Mouse (Mus musculus) stomach, embryonic 16.5 days (tissue): ENCODE measurements around the gene St3gal4. TPM values are rescaled to one million over a fixed set of nuclear protein-coding genes. Genes with fewer than 3 reads are reported as not detected.

Source experiments
- ATAC-seq: fragments of 200-750 bp; cut with Nextera tagmentation; 2 replicates; pipeline ENCODE4 v1.8.0; 2017; ENCODE audit warnings: moderate number of reproducible peaks, moderate TSS enrichment; ENCODE audit not compliant: insufficient read depth, low FRiP score
- H3K27ac ChIP-seq: fragments of 300-500 bp; sonication (generic); 2 replicates; pipeline ENCODE4 v1.5.1; 2014; ENCODE audit warnings: low read length
- H3K27me3 ChIP-seq: fragments of 300-500 bp; sonication (generic); 2 replicates; pipeline ENCODE4 v1.6.1; 2014; ENCODE audit warnings: low read length, control low read depth, mixed read lengths; ENCODE audit not compliant: control insufficient read depth, insufficient read depth
- H3K36me3 ChIP-seq: fragments of 300-500 bp; sonication (generic); 2 replicates; pipeline ENCODE4 v1.6.1; 2014; ENCODE audit warnings: low read length; ENCODE audit not compliant: control insufficient read depth, insufficient read depth
- H3K4me1 ChIP-seq: fragments of 300-500 bp; sonication (generic); 2 replicates; pipeline ENCODE4 v1.6.1; 2014; ENCODE audit warnings: low read length, control low read depth, mixed read lengths; ENCODE audit not compliant: control insufficient read depth, insufficient read depth
- H3K4me2 ChIP-seq: fragments of 300-500 bp; sonication (generic); 2 replicates; pipeline ENCODE4 v1.6.1; 2014; ENCODE audit warnings: low read depth, low read length, mixed read lengths
- H3K4me3 ChIP-seq: fragments of 300-500 bp; sonication (generic); replicated peaks from 2 replicates; pipeline ENCODE4 v1.5.1; 2014; ENCODE audit warnings: mild to moderate bottlenecking, low read length
- H3K9ac ChIP-seq: fragments of 300-500 bp; sonication (generic); 2 replicates; pipeline ENCODE4 v1.6.1; 2014; ENCODE audit warnings: low read length
- H3K9me3 ChIP-seq: fragments of 300-500 bp; sonication (generic); replicated peaks from 2 replicates; pipeline ENCODE4 v1.6.1; 2016; ENCODE audit warnings: low read length, control low read depth; ENCODE audit not compliant: control insufficient read depth
- WGBS: fragments of 180-500 bp; shearing (Covaris S2); extraction: QIAGEN DNeasy Blood & Tissue Kit; methylation state at CpG from one replicate; pipeline ENCODE4 v1.1.7; 2014; 5-methylcytosine and 5-hydroxymethylcytosine counted together
- polyA plus RNA-seq: library from polyadenylated mRNA; unstranded; fragments of >200 nt; fragmentation: Nextera tagmentation; extraction: Ambion mirVana; gene quantifications from 2 replicates; pipeline ENCODE4 v1.2.1, GENCODE M21; 2015

The St3gal4 gene
- polyA plus RNA-seq, 1 experiment from 2014 or later, result 53.1 TPM

- Histone ChIP-seq H3K9ac (no peak overlapping the region), H3K4me3 (no peak overlapping the region), H3K4me2 (no peak overlapping the region), H3K4me1 (peaks cover 6% of the 10 kb centered on the region), H3K9me3 (no peaks in the 10 kb centered on the region), H3K27ac (no peak overlapping the region), H3K36me3 (no peaks in the 10 kb centered on the region), H3K27me3 (no peaks in the 10 kb centered on the region)
- ATAC-seq, result no peak
- WGBS, result 75% methylated on average over 7 of the region's 7 CpGs
Measured at GRCm38 (mm10) chr9:35138029-35138428, 19.0 kb upstream of the St3gal4 start.

- Histone ChIP-seq H3K9ac (no peak overlapping the region), H3K36me3 (no peaks in the 10 kb centered on the region), H3K27me3 (no peaks in the 10 kb centered on the region), H3K9me3 (no peaks in the 10 kb centered on the region), H3K4me3 (no peak overlapping the region), H3K4me2 (no peak overlapping the region), H3K4me1 (peaks cover 3% of the 10 kb centered on the region; the same call in 1 of the 2 replicates), H3K27ac (no peak overlapping the region)
- WGBS, result 48% methylated on average over 6 of the region's 6 CpGs
- no peak for ATAC-seq
Measured at GRCm38 (mm10) chr9:35135575-35135974, 16.5 kb upstream of the St3gal4 start.

DNA sequence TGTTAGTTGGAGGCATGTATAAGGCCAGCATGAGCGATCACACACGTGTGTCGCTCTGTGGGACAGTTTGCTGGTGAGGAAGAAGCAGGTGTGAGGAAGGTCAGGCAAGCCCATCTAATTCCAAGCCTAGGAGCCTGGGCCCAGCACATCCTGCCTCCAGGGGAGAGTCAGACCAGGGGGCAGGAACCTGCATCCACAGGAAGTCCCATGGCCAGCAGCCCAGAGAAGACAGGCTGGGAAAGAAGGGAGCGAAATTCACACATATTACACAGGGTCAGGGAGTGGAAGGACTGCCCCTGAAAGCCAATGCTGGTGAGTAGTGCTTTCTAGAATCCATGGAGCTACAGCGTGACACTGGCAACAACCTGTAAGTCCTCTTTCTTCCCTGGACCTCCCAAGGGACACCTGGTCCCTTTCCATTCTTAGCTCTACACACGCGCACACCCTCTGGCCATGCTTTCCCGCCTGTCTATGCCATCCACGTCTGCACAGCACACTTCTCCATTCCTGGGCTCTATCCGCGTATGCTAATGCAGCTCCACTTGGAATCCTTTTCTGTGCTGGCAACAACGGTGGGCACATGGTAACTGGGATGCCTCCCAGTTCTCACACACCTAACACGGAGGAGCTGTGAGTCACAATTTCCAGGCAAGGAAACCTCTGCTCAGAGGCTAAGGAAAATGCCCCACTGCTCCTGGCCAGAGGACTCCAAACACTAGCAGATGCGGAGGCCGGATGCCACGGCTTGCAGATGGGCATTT is 12.7 kb upstream of the St3gal4 start:
- no peak overlapping the region for H3K27ac ChIP-seq
- ATAC-seq, result no peak
- H3K4me3 ChIP-seq, result no peak overlapping the region
- 0 out of 2 replicates have a peak, but pooled peaks cover 6% of the 10 kb centered on the region for H3K4me1 ChIP-seq
- H3K9me3 ChIP-seq, result no peaks in the 10 kb centered on the region
- WGBS, result 87% methylated on average over 16 of the region's 16 CpGs
- no peak overlapping the region for H3K4me2 ChIP-seq
- no peaks in the 10 kb centered on the region for H3K27me3 ChIP-seq
- H3K36me3 ChIP-seq, result no peaks in the 10 kb centered on the region
- no peak overlapping the region for H3K9ac ChIP-seq

GRCm38 (mm10) chr9:35128995-35129418 is 9.9 kb upstream of the St3gal4 start:
- no peak for ATAC-seq
- H3K27ac ChIP-seq, result no peak overlapping the region
- 80% methylated on average over 9 of the region's 9 CpGs for WGBS
- H3K27me3 ChIP-seq, result no peaks in the 10 kb centered on the region
- H3K9ac ChIP-seq, result no peak overlapping the region
- no peak overlapping the region for H3K4me2 ChIP-seq
- no peaks in the 10 kb centered on the region for H3K36me3 ChIP-seq
- H3K9me3 ChIP-seq, result no peaks in the 10 kb centered on the region
- 0 out of 2 replicates have a peak, but pooled peaks cover 9% of the 10 kb centered on the region for H3K4me1 ChIP-seq
- no peak overlapping the region for H3K4me3 ChIP-seq

- WGBS, result 86% methylated on average over 3 of the region's 3 CpGs
- H3K27me3 ChIP-seq, result no peaks in the 10 kb centered on the region
- 0 out of 2 replicates have a peak, but pooled peaks cover 9% of the 10 kb centered on the region for H3K4me1 ChIP-seq
- no peaks in the 10 kb centered on the region for H3K36me3 ChIP-seq
- H3K27ac ChIP-seq, result no peak overlapping the region
- H3K9me3 ChIP-seq, result no peaks in the 10 kb centered on the region
- H3K4me2 ChIP-seq, result no peak overlapping the region
- ATAC-seq, result no peak
- H3K4me3 ChIP-seq, result no peak overlapping the region
- H3K9ac ChIP-seq, result no peak overlapping the region
Measured at GRCm38 (mm10) chr9:35128564-35128963, 9.5 kb upstream of the St3gal4 start.

- no peak overlapping the region for H3K4me2 ChIP-seq
- no peaks in the 10 kb centered on the region for H3K36me3 ChIP-seq
- H3K9me3 ChIP-seq, result no peaks in the 10 kb centered on the region
- 0 out of 2 replicates have a peak, but pooled peaks cover 9% of the 10 kb centered on the region for H3K4me1 ChIP-seq
- H3K27ac ChIP-seq, result no peak overlapping the region
- WGBS, result 87% methylated on average over 5 of the region's 5 CpGs
- H3K4me3 ChIP-seq, result no peak overlapping the region
- H3K27me3 ChIP-seq, result no peaks in the 10 kb centered on the region
- no peak overlapping the region for H3K9ac ChIP-seq
- no peak for ATAC-seq
Measured at GRCm38 (mm10) chr9:35127561-35127960, 8.5 kb upstream of the St3gal4 start.

DNA sequence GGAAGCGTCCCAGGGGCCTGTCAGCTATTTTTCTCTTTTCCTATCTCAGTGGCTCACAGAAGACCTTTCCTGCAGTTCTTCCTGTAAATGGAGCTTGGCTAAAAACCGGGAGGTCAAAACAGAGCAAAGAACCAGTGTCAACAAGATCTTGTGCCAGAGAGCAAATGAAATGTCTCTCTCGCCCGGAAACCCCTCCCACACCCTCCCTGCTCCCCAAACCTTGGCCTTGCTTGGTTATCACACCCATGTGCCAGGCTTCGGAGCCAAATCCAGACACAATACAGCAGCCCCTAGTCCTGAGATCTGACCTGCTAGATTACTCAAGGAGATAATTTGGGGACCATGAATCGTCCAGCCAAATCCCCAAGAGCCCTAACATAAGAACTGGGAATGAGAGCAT is 8.1 kb upstream of the St3gal4 start:
- no peak for ATAC-seq
- no peaks in the 10 kb centered on the region for H3K27me3 ChIP-seq
- H3K4me2 ChIP-seq, result no peak overlapping the region
- H3K4me1 ChIP-seq, result 0 out of 2 replicates have a peak, but pooled peaks cover 9% of the 10 kb centered on the region
- no peak overlapping the region for H3K4me3 ChIP-seq
- WGBS, result 61% methylated on average over 6 of the region's 6 CpGs
- no peaks in the 10 kb centered on the region for H3K36me3 ChIP-seq
- no peaks in the 10 kb centered on the region for H3K9me3 ChIP-seq
- no peak overlapping the region for H3K27ac ChIP-seq
- no peak overlapping the region for H3K9ac ChIP-seq

DNA sequence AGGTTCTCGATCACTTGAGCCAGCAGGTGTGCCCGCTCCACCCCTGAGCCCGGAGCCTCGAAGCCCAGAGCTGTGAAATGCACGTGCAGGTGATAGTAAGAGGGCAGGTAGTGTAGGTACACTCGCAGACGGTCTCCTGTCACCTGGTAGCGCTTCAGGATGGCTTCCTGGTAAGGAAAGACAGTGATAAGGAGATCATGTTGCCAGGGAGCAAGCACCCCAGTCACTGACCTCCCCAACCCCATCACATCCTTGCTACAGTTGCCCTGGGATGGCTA is 5.5 kb upstream of the St3gal4 start:
- H3K36me3 ChIP-seq, result no peaks in the 10 kb centered on the region
- 83% methylated on average over 8 of the region's 8 CpGs for WGBS
- no peak for ATAC-seq

GRCm38 (mm10) chr9:35123804-35124677 is 5.0 kb upstream of the St3gal4 start:
- H3K4me1 ChIP-seq, result peaks cover 13% of the 10 kb centered on the region; the same call in 1 of the 2 replicates
- H3K27ac ChIP-seq, result peak overlapping the region; percentile 35; the same call in 1 of the 2 replicates
- no peaks in the 10 kb centered on the region for H3K27me3 ChIP-seq
- WGBS, result 66% methylated on average over 11 of the region's 11 CpGs
- no peak overlapping the region for H3K4me2 ChIP-seq
- ATAC-seq, result no peak
- H3K9ac ChIP-seq, result no peak overlapping the region
- no peaks in the 10 kb centered on the region for H3K36me3 ChIP-seq
- no peak overlapping the region for H3K4me3 ChIP-seq
- no peaks in the 10 kb centered on the region for H3K9me3 ChIP-seq

More for the DNA sequence above, 5.5 kb upstream of the St3gal4 start:
- Histone ChIP-seq H3K4me3 (no peak overlapping the region), H3K27ac (no peak overlapping the region), H3K9ac (no peak overlapping the region), H3K27me3 (no peaks in the 10 kb centered on the region), H3K9me3 (no peaks in the 10 kb centered on the region), H3K4me1 (peaks cover 13% of the 10 kb centered on the region; the same call in 1 of the 2 replicates), H3K4me2 (no peak overlapping the region)
